Mouse (Mus musculus) MEL-GATA-1-ER (cell line): ENCODE results near the gene Gm20388.

Source experiments
- DNase-seq: peaks from one replicate; pipeline ENCODE4 v3.0.0-alpha.2; 2012; ENCODE audit warnings: low read depth; ENCODE audit errors: extremely low read depth

Gene Gm20388

DNA sequence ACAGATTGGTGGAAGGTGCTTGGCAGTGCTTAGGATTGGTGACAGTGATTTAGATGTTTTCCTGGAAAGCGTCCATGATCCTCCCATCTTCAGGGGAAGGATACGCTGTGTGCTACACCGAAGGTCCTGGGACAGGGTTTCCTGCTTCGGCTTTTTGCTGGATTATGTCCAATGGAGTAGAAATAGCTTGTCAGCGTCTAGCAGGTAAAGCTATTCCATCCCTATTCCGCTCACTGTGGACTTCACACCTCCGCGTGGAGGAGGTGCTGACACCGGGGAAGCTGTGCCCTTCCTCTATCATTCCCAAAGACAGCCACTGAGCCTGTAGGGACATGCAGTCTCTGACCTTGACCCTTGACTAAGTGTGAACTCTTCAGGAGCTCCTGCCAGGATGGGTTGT, 207.5 kb downstream of the Gm20388 start:
- DNase-seq = no peak

DNA sequence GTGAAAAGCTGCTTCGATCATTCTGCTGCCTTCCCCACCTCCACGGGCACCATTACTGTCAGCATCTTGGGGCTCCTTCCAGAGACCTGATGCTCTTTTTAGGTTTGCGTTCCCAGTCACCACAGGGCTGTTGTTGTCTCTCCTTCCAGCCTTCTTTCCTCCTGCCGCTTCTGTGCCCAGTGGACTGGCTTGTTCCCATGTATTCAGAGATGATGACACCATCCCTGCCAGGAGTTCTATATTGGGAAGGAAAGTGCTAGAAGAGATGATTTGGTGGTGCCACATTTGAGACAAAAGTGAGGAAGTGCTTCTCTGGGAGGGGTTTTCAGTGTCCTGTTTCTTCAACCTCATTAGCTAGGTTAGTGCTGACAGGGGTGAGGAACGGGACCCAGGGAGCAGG, 208.2 kb downstream of the Gm20388 start:
- DNase-seq = no peak

DNA sequence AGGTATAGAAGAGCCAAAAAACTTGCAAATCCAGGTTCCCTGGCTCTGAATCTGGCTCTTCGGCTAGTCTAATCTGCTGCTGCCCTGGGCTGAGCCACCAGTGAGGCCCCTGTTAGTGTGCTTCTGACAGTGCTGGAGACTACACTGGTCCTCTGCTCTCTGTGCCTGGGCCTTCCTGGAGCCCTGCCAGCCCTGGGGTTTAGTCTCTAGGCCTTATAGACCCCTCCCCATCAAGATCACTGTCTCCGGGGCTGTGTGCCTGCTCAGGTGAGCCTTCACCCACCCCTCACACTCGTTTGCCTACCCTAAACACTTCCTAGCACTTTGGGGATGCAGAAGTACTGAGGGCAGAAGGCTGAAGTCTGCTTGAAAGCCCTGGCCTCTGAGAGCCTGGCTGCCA, 208.8 kb downstream of the Gm20388 start:
- DNase-seq = no peak

- DNase-seq = no peak
Measured at GRCm38 (mm10) chr8:120119931-120120330, 209.3 kb downstream of the Gm20388 start.

- DNase-seq = no peak
Measured at GRCm38 (mm10) chr8:120120951-120121350, 210.3 kb downstream of the Gm20388 start.

DNA sequence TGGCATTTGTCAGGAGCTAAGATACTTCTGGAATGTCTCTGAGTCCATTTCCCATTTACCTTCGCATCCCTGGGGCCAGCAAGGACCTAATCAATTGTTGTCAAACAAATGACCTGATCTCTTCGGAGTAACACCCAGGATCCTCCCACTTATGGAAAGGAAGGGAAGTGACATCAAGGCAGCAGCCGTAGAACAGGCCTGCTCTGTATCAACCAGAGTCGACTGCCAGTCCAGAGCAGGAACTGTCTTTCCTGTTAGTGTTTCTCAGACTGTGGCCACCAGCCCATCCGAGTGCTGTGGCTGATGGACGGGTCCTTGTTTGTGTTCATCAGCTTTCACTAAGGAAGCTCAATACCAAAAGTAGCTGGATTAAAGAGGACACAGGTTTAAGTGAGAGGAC, 213.6 kb downstream of the Gm20388 start:
- DNase-seq = no peak

DNA sequence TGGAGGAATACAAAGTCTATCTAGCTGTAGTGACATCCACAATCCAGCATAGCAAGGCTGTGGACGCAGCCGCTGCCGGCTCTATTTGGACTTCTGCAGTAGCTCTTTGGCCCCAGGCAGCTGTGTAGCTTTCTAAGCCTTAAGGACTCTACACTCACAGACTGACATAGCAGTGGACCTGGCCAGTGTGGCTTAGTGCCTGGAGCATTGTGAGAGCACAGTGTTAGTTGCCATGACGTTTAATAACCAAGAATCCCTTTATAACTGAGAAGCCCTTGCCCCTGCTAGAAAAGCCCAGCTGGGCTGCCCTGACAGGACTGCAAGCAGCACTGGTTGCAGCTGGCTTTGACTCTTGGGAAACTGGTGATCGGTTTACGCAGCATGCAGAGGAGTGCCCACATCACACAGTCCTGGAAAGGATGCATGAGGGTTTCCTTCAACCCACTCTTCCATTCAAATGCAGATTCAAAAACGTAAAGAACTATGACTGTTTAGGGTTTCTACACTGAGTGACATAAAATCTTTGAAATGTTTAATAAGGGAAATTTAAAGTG, 214.3 kb downstream of the Gm20388 start:
- no peak for DNase-seq

DNA sequence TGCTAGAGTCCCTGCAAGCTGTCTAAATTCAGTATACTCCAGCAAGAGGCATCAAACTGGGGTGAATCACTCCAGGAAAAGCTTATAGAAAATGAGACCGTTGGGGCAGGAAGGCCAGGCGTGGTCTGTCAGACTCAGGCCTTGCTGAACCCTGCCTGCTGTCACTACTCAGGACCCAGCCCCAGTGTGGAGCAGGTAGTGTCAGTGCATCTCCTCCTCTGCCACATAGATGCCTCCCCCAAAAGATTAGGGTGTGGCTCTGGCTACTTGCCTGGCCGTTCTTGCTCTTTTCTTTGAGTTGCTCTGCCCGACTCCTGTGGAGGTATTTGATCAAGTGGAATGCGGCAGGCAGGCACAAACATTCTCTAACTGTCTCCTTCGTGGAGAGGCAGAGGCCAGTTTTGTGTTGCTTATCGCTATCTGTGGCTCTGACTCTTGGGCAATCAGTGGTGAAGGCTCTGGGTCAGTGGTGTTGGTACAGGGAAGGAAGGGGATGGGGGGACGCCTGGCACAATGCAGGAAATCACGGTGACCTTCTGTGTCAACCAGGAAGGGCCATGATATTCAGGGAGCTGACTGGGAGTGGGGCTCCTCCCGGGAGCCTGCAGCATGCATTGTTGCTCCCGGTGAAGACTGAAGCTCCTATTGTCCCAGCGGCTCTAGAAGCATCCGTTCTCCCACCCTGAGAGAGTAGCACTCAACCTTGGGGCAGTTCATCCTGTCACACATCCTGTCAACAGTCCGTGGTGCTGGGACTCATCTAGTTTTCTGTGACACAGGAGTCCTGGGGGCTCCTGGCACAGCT, 215.9 kb downstream of the Gm20388 start:
- no peak for DNase-seq

DNA sequence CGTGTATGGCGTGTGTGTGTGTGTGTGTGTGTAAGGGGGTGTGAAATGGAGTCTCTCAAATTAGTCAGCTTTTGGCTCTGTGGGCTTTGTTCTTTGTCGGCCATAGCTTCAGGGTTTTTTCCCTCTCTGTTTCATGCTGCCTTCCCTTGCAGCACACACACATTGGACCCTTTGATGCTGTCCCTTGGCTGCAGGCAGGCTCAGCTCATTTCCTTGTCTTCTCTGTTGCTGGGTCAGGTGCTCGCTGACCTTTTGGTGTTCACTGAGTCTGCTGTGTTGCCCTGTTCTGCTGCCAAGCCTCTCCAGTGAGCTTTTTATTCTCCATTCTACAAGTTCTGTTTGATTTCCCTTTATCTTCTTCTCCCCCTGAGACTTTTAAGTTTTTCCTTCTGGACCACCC, 218.9 kb downstream of the Gm20388 start:
- no peak for DNase-seq

DNA sequence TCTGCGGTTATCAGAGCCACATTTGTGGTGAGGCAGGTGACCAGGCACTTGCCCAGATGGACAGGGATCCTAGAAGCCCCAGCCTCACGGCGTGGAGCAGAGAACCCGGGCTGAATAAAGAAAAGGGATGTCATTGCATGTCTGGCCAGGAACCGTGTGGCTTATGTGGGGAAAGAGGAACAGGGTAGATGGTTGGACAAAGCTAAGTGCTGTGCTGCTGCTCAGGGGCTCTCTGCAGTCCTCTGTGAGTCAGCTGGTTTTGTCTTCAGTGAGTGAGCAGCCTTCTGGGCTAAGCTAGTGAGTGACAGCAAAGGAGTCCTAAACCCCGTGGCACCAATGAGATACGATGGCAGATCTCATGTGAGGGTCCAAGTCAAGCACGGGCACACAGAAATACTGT, 220.5 kb downstream of the Gm20388 start:
- no peak for DNase-seq

- no peak for DNase-seq
Measured at GRCm38 (mm10) chr8:120133169-120133568, 222.5 kb downstream of the Gm20388 start.

DNA sequence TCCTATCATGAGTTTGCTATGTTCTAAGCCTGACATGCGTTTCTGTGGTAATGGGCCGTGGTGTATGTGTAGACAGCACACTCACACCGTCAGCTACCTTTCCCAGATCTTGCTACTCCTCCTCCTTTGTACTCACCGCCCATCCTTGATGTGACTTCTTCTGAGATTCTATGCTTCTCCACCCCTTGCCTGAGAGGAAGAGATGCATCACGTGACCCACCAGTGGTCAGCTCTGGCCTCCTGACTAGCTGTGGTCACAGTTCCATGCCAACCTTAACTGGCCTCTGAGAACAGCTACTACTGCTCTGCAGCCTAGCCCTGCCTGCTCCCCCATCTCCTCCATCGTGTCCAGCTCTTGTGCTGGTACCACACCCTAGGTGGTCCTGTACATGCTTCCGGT, 225.0 kb downstream of the Gm20388 start:
- no peak for DNase-seq

GRCm38 (mm10) chr8:120136618-120137017, 226.0 kb downstream of the Gm20388 start:
- DNase-seq = no peak

DNA sequence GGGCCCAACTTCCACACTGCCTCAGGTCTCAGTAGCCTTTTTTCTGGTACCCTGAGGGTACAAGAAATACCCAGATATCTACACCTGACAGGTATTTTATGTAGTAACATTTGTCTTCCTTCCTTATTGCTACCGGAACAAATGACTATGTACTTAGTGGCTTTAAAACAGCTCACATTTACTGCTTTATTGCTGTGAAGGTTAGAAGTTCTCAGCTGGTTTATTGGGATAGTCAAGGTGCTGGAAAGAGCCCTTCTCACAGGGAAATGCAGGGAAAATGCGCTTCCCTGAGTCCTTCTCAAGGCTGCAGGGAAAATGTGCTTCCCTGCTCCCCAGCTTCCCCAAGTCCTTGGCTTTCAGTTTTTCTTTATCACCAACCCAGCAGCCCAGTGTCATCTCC, 228.3 kb downstream of the Gm20388 start:
- no peak for DNase-seq

- no peak for DNase-seq
Measured at GRCm38 (mm10) chr8:120140769-120141168, 230.1 kb downstream of the Gm20388 start.

DNA sequence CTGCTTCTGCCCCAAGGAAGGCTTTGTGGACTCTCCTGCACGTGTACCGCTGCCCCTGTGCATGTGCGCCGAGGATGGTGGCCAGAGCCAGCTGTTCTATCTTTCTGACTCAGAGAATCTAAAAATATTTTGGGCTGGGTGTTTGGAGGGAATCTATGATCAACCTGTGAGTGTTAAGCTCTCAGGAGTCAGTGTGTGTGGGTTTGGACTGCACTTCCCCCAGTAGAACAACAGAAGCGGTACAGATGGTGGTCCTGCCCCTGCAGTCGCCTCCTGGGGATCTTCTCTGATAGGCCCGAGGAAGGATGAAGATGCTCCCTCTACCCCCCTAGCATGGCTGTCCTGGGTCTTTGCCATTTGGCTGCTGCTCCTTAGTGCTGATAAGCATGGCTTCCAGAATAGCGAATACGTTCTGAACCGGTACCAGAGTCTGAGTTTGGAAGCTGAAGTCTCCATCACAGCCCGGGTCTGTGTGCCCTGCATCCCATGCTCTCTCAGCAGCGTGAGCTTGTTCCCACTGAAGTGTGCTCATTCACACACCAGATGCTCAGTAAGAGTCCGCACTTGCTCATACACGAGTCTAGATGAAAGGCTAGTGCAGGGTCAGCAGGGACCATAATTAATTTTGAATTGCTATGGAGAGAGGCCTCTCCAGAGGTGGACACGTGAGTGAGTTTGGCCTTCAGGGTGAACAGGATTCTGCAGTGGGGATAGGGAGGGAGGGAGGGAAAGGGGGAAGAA, 233.4 kb downstream of the Gm20388 start:
- no peak for DNase-seq

GRCm38 (mm10) chr8:120144652-120145301, 234.1 kb downstream of the Gm20388 start:
- no peak for DNase-seq

DNA sequence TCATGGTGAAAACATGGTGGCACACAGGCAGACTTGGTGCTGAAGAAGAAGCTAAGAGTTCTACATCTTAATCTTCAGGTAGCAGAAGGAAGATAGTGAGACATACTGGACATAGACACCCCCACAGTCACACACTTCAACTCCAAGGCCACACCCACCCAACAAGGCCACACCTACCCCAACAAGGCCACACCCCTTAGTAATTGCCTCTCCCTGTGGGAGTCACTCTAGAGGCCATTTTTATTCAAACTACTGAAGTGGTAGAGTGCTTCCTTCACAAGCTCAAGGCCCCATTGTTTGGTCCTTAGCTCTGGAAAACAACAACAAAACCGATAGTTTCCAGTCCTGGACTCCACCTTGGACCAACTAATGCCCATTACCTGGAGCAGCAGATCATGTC, 235.4 kb downstream of the Gm20388 start:
- DNase-seq = no peak

DNA sequence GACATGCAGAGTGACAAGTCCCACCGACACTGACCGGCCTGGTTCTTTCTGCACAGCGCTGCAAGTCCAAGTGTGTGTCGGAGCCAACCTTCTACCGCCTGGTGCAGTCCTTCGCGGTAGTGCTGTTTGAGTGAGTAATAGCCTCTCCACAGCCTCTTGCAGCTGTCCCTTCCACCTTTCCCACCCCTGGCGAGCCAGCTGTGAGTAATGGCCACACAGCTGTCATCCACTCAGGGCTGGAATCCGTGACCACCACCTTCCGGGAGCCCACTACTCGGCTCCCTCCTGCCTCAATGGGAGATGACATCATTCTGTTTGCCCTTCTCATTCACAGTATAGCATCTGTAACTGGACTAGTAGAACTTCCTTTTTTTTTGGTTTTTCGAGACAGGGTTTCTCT, 239.4 kb downstream of the Gm20388 start:
- no peak for DNase-seq

- no peak for DNase-seq
Measured at GRCm38 (mm10) chr8:120151151-120151550, 240.5 kb downstream of the Gm20388 start.

GRCm38 (mm10) chr8:120152636-120153035, 242.0 kb downstream of the Gm20388 start:
- DNase-seq = no peak

DNA sequence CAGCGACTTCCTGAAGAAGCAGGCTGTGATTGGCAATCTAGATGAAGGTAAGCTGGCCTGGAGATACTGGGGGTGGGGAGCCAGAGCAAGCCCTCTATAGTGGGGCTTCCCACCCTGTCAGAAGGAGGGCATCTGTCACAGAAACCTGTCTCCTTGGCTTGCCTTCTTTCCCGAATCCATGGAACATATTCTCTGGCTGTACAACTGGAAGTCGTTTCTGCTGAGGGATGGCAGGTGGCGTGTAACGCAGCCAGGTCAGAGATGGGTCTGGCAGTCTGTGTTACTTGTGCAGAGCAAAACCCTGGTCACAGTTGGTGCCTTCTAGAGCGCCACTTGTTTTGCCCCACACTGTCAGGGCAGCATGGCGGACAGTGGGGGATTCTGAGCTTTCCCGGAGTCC, 249.7 kb downstream of the Gm20388 start:
- no peak for DNase-seq
